In the genomic region with DNA sequence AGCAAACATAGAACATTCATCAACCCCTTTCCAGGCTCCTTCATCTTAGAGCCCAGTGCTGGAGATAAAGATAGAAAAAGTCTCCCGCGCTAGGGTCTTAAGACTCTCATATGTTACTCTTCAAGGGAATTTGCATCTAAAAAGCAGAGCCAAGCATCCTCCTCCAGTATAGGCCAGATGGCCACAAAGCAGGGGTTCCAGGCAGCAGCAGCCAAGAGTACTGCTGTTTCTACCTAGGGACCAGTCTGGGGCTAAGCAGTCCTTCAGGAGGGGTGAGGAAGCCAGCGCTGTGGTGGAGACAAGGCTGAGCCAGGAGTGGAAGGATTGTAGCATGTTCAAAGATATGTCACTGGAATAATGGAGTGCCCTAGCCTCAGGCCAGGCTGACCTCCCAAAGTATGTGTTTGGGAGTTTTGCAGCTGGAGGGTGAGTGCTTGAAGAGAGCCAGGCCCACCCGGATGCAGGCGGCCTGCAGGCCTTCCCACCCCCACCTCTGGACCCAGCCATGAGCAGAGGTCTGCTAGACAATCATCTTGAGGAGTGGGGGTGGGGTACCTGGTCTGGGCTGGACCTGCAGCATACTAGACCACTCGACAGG, we compare ENCODE assay signal across 30 mouse cellular contexts.
DNase-seq lines count a peak whose midpoint lies in the region; ATAC-seq lines count a peak whose summit lies in the region.
"Had no signal": no experiment of that assay in that cellular context is flagged by ENCODE, and none has a peak within 500 bp of the region (broad histone marks: within the 10 kb centered on the region; RNA-seq: fewer than 3 reads in every experiment).

No protein-coding gene starts in this region.

- WGBS in kidney, embryonic 16.5 days, result 74% methylated on average over 6 of the region's 6 CpGs

- no peak overlapping the region for H3K4me2 ChIP-seq in kidney, embryonic 16.5 days (replicated peaks; ENCODE audit: low read depth, low read length)
- H3K4me2 ChIP-seq: hindbrain, embryonic 15.5 days; limb, embryonic 15.5 days; liver, embryonic 13.5 days; midbrain, embryonic 12.5 days; neural tube, embryonic 12.5 days had no signal

- peak; percentile 13 to 14 for DNase-seq in cerebellum, postnatal 25 days
- DNase-seq in cerebellum, adult 9-11 months, result no peak
- no peak for DNase-seq in kidney, postnatal 10 days
- peak; percentile 31 for DNase-seq in lung, postnatal 10 days
- DNase-seq in lung, adult 18-20 months, result no peak
- DNase-seq in ovary, postnatal 36 days (ENCODE audit: low spot score), result peak; percentile 20
- DNase-seq: adrenal gland, adult 8-10 months; cerebellum, adult 2 months; cerebellum, postnatal 36 days; embryo, embryonic 11 days; heart, postnatal 14 days; kidney, adult 9 months; kidney, postnatal 36 days; liver, embryonic 13.5 days; right cerebral cortex, postnatal 25 days; thymus, postnatal 14 days had no signal

- H3K36me3 ChIP-seq in kidney, embryonic 16.5 days (ENCODE audit: insufficient read depth, low read length), result no peaks in the 10 kb centered on the region
- H3K36me3 ChIP-seq: G1E; hindbrain, embryonic 10.5 days; hindbrain, embryonic 15.5 days; limb, embryonic 15.5 days; liver, embryonic 13.5 days; midbrain, embryonic 12.5 days; neural tube, embryonic 12.5 days had no signal

- no peak overlapping the region for H3K4me3 ChIP-seq in kidney, embryonic 16.5 days (ENCODE audit: low read length)
- H3K4me3 ChIP-seq: erythroblast, embryonic 14.5 days; hindbrain, embryonic 10.5 days; hindbrain, embryonic 15.5 days; layer of hippocampus, adult 2 months; limb, embryonic 15.5 days; liver, embryonic 13.5 days; megakaryocyte, embryonic 14.5 days; midbrain, embryonic 12.5 days; myocyte; neural tube, embryonic 12.5 days had no signal

- no peaks in the 10 kb centered on the region for H3K9me3 ChIP-seq in kidney, embryonic 16.5 days (ENCODE audit: low read length)
- H3K9me3 ChIP-seq: hindbrain, embryonic 10.5 days; hindbrain, embryonic 15.5 days; limb, embryonic 15.5 days; liver, embryonic 13.5 days; megakaryocyte, embryonic 14.5 days; midbrain, embryonic 12.5 days; neural tube, embryonic 12.5 days had no signal

- no peaks in the 10 kb centered on the region for H3K27me3 ChIP-seq in kidney, embryonic 16.5 days (ENCODE audit: insufficient read depth, low read length)
- H3K27me3 ChIP-seq: hindbrain, embryonic 15.5 days; limb, embryonic 15.5 days; liver, embryonic 13.5 days; midbrain, embryonic 12.5 days; neural tube, embryonic 12.5 days had no signal

- H3K9ac ChIP-seq in kidney, embryonic 16.5 days (replicated peaks; ENCODE audit: low read length), result no peak overlapping the region
- H3K9ac ChIP-seq: hindbrain, embryonic 15.5 days; limb, embryonic 15.5 days; liver, embryonic 13.5 days; midbrain, embryonic 12.5 days; neural tube, embryonic 12.5 days had no signal

- no peaks in the 10 kb centered on the region for H3K4me1 ChIP-seq in kidney, embryonic 16.5 days (ENCODE audit: insufficient read depth, low read length)
- H3K4me1 ChIP-seq: hindbrain, embryonic 10.5 days; hindbrain, embryonic 15.5 days; limb, embryonic 15.5 days; liver, embryonic 13.5 days; megakaryocyte, embryonic 14.5 days; midbrain, embryonic 12.5 days; neural tube, embryonic 12.5 days had no signal

- ATAC-seq in kidney, embryonic 16.5 days (ENCODE audit: low FRiP score, low TSS enrichment), result peak; percentile 49; the same call in 1 of the 2 replicates
- no peak for ATAC-seq in CD4-positive, CD25-positive, alpha-beta regulatory T cell, adult 4 months
- ATAC-seq: forebrain, embryonic 16.5 days; inflammation-experienced regulatory T-cells, adult 6 months had no signal

- H3K27ac ChIP-seq in kidney, embryonic 16.5 days (ENCODE audit: low read length), result no peak overlapping the region
- H3K27ac ChIP-seq: hindbrain, embryonic 10.5 days; hindbrain, embryonic 15.5 days; layer of hippocampus, adult 2 months; limb, embryonic 15.5 days; liver, embryonic 13.5 days; midbrain, embryonic 12.5 days; neural tube, embryonic 12.5 days had no signal

Comparison
In these comparisons a context has a peak if more than half of its experiments do, and no peak if none do; other contexts are left out.
1. DNase-seq: peak in cerebellum, postnatal 25 days (2 of 2), lung, postnatal 10 days (single experiment) and ovary, postnatal 36 days (single experiment); none in cerebellum, adult 9-11 months (single experiment), kidney, postnatal 10 days (single experiment) and lung, adult 18-20 months (0 of 2).